In genomic region chr14:21619951-21620350, GRCm38 (mm10) we compare ENCODE assay signal across 18 mouse cellular contexts.
"Had no signal": no experiment of that assay in that cellular context is flagged by ENCODE, and none has a peak within 500 bp of the region (broad histone marks: within the 10 kb centered on the region; RNA-seq: fewer than 3 reads in every experiment).

No protein-coding gene starts in this region.

- ATAC-seq: midbrain, embryonic 16.5 days had no signal

- DNase-seq: lung, embryonic 14.5 days; lung, postnatal 10 days; lung, postnatal 4 days; midbrain, embryonic 14.5 days; retina, postnatal 1 day; right cerebral cortex, adult 18-20 months; right cerebral cortex, postnatal 25 days; right cerebral cortex, postnatal 4 days; spleen, adult 18-20 months; thymus, adult 18-20 months; thymus, postnatal 14 days; thymus, postnatal 36 days had no signal

- H3K4me2 ChIP-seq: lung, embryonic 14.5 days; midbrain, embryonic 12.5 days; neural tube, embryonic 13.5 days; neural tube, embryonic 15.5 days had no signal

- H3K27ac ChIP-seq: midbrain, embryonic 10.5 days; midbrain, embryonic 12.5 days; neural tube, embryonic 13.5 days; neural tube, embryonic 15.5 days had no signal

- H3K9ac ChIP-seq: lung, embryonic 14.5 days; midbrain, embryonic 12.5 days; neural tube, embryonic 13.5 days; neural tube, embryonic 15.5 days had no signal

- H3K9me3 ChIP-seq: midbrain, embryonic 10.5 days; midbrain, embryonic 12.5 days; neural tube, embryonic 13.5 days; neural tube, embryonic 15.5 days had no signal

- H3K4me1 ChIP-seq: midbrain, embryonic 10.5 days; midbrain, embryonic 12.5 days had no signal

- H3K4me3 ChIP-seq: midbrain, embryonic 10.5 days; midbrain, embryonic 12.5 days; myocyte; neural tube, embryonic 13.5 days; neural tube, embryonic 15.5 days had no signal

- H3K27me3 ChIP-seq: midbrain, embryonic 12.5 days; neural tube, embryonic 13.5 days; neural tube, embryonic 15.5 days had no signal
